Mouse (Mus musculus): ENCODE data around the gene Rbp3.

Rbp3 gene

DNA sequence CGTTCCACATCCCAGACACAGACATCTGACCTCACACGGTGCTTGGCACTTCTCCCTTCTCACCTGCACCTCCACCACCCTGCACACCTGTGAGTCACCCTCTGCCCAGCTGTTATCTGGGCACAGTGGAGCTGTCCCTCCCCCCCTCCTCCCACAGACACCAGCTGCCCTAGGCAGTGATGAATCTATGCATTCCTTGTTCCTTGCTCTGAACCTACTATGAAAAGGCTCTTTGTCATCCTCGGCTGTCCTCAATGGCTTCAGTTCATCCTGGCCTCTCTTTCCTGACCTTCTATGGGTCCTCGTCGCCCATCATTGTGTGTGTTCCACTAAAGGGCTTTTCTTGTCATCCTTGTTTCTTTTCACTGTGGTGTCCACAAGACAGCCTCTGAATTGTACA lies 20.9 kb downstream of the Rbp3 start:
- no peak for DNase-seq (ENCODE audit: low spot score in 2 of 2)

DNA sequence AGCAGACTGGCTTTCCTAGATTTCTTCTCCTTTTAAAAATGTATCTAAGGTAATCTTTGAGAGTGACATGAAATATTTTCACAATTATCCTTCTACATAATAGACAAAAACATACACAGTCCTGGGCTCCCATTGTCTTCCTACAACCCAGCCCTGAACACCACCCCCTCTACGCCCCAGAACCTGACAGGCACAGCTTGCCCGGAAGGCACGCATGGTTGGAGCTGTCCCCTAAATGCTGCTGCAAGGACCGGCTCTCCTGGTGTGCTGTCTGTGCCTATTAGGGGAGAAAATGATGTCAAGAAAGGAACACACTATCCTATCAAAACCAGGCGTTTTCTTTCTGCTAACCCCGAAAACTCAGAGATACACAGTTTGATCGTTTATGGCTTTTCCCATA lies 23.9 kb downstream of the Rbp3 start:
- DNase-seq (ENCODE audit: low spot score in 2 of 2): no peak

DNA sequence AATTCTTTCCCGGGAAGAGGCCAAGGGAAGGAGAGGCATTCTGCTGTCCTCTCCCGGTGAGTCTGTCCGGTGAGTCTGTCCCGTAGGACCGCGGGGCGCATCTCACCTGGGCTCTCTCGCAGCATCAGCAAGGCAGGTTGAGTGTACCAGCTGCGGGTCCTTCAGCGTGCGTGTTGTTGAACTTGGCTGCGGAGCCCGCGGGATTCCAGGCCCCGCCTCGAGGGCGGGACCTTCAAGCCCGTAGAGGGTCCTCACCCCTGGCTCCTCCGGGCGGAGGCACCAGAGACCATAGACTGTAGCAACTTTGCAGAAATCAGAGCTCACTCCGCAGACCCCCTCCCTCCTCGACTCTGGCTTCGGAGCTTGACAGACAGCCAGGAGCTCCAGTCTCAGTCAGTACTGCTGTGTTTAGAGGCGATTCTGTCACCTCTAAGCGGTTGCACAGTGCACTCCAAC lies 24.8 kb downstream of the Rbp3 start, which contains the start of gene Zfp488:
Gene Zfp488 (minus strand): TSS at position 161 of the 456 bp plus-strand sequence.
- no peak for DNase-seq (ENCODE audit: low spot score in 2 of 2)

DNA sequence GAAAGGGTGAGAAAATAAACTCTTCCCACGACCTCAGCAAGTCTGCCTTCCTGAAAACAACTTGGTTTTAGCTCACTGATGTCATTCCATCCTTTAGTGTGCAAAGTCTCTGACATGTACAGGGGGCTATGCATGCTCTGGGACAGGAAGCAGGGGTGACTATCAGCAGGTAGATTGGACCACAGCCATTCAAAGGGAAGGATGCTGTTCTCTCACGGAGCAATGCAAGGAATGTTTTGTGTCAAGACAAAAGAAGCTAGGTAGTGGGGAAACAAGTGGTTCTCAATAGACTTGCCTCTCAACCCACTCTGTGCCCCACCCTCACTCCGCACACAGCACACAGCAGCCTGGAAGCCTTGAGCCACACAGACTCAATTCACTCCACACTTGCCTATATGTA lies 35.4 kb downstream of the Rbp3 start:
- DNase-seq (ENCODE audit: low spot score in 2 of 2): no peak

DNA sequence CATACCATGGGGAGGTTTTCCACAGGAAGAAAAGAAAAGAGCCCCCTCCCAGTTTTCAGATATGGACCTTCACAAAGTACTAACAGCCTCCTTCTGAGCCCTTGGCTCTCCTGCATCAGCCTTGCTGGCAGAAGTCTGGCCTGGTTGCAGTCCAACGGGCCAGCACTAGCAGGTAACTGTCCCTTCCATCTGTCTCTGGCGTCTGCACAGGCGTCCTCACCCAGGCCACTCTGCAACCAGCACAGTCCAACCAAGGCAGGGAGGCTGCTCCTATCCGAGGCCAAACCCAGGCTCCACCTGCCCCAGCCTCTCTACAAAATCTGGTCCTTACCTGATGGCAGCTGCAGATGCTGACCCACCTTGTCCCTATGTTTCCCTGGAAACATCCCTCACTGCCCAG lies 38.2 kb downstream of the Rbp3 start:
- DNase-seq (ENCODE audit: low spot score in 2 of 2): no peak

DNA sequence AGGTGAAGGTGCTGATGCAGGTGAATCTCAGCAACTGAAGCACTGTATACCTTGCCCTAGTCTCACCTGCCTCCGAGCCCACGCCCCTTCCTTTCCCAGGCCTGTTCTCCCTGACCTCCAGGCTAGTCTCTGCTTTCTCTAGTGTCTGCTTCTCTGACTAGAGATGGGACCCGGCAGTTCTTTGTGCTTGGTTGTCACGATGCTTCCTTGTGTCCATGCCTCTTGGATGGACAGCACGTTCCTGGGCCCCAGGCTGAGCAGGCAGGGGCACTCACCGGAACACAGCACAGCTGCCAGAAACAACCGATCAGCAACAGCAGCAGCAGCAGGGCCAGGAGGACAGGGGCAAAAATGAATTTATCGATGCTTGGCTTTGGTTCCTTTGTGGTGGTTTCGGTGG lies 39.2 kb downstream of the Rbp3 start:
- no peak for DNase-seq (ENCODE audit: low spot score in 2 of 2)

DNA sequence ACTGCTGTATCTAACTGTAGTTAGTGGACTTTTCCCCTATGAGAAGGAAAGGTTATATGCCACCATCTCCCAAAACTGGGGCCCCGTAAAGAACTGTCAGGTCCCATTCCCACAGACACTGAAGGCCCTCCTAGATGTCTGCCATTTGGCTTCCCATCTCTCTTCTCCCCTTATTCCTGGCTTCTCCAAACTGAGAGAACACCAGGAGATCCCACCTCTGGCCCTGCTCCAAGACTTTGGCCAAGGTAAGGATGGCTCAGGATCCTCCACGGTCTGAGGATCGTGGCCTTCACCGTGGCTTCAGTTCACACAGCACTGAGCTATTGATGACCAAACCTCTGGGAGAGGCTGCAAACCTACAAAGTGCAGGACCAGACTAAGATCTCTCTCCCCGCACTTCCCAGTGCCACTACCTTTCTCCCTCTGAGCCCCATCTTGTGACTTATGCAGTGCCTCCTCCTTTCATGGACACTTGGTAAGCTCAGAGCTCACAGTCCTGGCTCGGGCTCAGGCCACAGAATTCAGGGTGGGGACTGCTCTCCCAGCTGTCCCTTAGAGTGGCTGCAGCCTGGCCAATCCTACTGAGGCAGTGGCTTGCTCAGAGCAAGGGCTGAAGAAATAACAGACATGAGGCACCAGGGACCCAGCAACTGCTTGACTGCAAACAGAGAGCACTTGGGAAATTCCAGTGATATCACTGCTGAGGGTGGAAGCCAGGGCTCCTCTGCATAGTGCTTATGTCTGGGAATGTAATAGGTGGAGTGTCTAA lies 39.9 kb downstream of the Rbp3 start:
- no peak for DNase-seq (ENCODE audit: low spot score in 2 of 2)

DNA sequence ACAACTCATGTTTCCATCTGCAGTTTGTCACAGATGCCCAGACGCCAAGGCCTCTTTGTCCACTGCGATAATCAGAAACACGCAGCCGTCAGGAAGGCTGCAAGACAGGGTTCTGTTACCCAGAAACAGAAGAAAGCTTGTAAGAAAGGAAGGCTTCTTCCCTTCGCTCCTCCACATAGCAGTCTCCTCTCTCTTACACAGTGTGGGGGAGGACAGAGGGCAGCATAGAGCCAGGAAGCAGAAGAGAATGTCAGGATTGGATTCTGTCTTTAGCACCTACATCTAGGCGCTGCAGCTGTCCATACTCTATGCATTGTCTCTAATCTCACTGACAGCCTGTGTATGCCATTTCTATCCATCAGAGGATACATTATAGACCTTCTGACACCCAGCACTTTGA lies 43.6 kb downstream of the Rbp3 start:
- DNase-seq (ENCODE audit: low spot score in 2 of 2): no peak

DNA sequence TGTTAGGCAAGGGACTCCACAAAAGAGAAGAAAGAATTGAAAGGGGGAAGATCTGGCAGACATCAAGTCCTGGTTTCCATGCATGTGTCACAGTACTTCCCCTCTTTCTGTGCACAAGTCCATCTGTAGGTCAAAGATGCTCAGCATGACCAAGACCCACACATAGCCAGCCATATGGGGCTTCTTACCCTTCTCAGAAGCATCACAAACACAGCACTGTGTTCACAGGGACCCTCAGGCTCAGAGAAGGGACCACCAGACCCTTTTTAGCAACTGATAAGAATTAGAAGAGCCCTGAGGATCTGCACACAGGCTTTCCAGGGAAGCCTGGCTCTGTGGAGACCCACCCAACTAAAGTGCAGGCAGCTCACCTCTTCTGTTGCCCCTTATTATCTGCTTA lies 46.3 kb downstream of the Rbp3 start:
- no peak for DNase-seq (ENCODE audit: low spot score in 2 of 2)

DNA sequence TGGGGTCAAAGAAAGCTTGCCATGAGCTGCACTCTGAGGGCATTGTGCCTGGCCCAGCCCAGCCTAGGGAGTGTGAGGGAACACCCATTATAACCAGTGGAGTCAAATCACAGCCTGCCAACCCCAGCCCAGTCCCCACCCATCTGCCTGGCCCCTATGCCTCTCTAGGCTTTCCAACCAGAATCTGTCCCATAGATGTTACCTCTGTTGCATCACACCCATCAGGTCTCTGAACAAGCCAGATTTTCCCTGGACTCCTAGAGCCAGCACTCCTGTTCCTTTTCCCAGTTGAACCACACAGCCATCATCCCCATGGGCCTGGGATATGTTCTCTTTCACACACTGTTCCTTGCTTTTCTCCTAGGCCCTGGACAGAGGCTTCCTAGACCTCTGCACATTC lies 47.6 kb downstream of the Rbp3 start:
- no peak for DNase-seq (ENCODE audit: low spot score in 2 of 2)

DNA sequence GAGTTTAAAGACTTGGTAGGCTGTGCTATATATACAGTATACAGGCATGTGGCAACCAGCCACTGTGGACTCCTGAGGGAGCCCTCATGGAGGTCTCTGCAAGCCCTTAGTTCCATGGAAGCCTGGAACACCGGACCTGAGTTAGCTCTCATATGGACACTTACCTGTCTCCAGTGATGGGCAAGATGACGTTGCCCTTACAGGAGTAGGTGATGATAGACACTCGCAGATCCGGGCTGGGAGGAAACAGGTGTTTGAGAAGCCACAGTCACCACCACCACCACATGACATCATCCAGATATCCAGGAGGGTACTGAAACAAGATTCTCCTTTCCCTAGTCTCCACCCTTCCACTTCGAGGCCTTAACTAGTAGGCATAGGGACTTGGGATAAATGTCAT lies 48.6 kb downstream of the Rbp3 start:
- no peak for DNase-seq (ENCODE audit: low spot score in 2 of 2)
